Mouse (Mus musculus) brain, embryonic 18.5 days (tissue): ENCODE results near the gene Gm17509.
"Not testable (repeated sequence)": the region's sequence is repeated elsewhere in the genome, so short reads cannot be mapped to it uniquely, and the experiment has no call there.

Source experiments
- DNase-seq: peaks from one replicate; pipeline ENCODE4 v3.0.0-alpha.2; 2012; ENCODE audit warnings: low read depth, low spot score

The Gm17509 gene

GRCm38 (mm10) chr13:117206066-117206465, 14.8 kb downstream of the Gm17509 start:
- DNase-seq: no peak

DNA sequence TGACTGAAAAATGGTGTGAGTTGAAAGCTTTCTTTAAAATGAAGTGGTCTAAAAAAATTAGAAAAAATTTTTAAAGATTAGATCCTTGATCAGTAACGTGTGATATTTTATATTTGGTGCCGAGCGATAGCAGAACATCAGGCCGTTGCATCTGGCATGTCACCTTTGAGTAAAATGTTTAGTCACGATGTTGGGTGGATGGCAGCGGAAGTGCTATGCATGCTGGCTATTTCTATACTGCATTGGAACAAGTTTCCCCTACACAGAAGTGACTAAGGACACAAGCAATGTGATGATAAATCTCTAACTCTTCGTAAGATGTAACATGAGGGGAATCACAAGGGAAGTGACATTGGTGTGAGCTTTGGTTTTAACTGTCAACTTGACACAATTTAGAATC, 16.2 kb downstream of the Gm17509 start:
- DNase-seq: no peak

DNA sequence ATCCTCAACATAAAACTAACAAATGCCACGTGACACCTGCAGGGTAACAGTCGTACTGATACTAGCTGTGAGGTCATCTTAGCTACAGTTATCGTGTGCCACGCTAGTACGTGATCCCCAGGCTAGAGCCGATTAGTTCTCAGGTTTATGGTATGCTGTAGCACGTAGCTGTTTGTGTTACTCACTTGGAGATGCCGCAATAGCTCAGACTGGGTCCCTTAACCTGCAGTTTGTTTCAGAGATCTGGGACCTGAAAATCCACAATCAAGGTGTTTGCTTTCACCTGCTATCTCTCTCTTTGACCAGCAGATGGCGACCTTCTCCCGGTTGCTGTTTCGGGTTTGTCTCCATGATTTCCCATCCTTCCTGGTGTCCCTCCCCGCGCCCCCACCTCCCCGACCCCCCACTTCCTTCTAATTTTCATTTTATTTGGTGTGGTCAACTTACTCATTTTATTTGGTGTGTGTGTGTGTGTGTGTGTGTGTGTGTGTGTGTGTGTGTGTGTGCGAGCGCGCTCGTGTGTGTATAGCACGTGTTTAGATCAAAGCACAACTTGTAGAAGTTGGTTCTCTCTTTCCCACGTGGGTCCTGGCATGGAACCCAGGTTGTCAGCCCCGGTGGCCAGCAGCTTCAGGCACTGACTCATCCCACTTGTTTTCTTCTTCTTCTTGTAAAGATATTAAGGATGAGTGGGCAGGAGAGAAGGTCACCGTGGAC, 18.0 kb downstream of the Gm17509 start:
- DNase-seq: no peak

- DNase-seq: no peak
Measured at GRCm38 (mm10) chr13:117198402-117199083, 22.3 kb downstream of the Gm17509 start.

DNA sequence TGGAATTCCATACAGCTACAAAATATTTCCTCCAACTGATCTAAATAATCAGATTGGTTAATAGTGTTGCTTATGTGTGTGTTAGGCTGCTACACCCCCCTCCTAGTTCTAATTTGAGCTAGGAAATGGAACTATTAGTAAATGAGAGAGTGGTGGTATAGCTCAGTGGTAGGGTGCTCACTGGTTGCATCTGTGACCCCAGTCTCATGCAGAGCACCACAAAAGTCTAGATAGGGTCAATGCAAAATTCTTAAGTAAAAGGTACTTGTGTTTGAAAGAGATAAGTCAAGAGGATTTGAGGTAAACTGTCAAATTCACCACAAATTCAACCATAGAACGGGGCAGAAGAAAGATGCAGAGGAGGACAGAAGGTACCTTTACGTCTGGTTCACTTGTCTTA, 23.2 kb downstream of the Gm17509 start:
- no peak for DNase-seq

GRCm38 (mm10) chr13:117195569-117196495, 25.0 kb downstream of the Gm17509 start:
- no peak for DNase-seq

- no peak for DNase-seq
Measured at GRCm38 (mm10) chr13:117193422-117193983, 27.4 kb downstream of the Gm17509 start.

- no peak for DNase-seq
Measured at GRCm38 (mm10) chr13:117192161-117192560, 28.7 kb downstream of the Gm17509 start.

DNA sequence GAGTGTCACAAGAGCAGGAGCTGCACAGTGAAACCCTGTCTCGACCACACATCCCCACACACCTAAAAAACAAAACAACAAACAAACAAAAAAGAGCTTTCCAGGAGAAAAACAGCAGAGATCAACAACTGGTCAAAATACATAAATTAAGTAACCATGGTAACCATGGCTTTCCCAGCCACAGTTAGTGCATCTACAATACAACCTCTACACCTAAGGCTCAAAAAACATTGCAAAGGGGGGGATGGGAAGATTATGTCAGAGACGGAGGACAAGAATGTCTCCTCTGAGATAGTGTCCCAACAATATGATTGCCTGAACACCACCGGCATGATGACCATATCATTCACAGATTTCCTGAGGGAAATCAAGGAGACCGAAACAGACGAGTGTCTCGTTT, 35.5 kb downstream of the Gm17509 start:
- DNase-seq: no peak

- no peak for DNase-seq
Measured at GRCm38 (mm10) chr13:117183288-117183687, 37.6 kb downstream of the Gm17509 start.

DNA sequence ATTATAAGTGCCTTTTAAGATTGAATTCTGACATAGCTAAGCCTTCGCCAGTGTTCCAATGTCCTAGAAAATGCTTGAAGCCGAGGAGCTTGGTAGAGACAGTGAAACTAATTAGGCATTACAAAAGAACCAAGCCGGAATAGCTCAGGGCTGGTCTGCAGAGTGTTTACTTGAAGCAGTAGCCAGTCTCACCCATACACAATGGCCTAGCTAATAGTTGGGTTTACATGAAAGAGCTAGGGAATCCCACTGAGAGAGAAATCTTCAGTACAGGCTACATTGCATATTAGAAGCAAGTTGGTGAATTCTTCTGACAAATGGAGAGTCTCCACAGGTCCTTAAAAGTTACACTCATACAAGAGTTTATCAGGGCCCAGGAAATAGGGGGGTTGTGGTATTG, 40.0 kb downstream of the Gm17509 start:
- DNase-seq: not testable (repeated sequence)
